Mouse (Mus musculus): ENCODE results near the gene Syp. TPM values are rescaled to one million over a fixed set of nuclear protein-coding genes. Genes with fewer than 3 reads are reported as not detected.

The Syp gene
- total RNA-seq (2015): not detected in 2 replicates
- total RNA-seq (2017): 0.46 and 0.54 TPM in 2 replicates

DNA sequence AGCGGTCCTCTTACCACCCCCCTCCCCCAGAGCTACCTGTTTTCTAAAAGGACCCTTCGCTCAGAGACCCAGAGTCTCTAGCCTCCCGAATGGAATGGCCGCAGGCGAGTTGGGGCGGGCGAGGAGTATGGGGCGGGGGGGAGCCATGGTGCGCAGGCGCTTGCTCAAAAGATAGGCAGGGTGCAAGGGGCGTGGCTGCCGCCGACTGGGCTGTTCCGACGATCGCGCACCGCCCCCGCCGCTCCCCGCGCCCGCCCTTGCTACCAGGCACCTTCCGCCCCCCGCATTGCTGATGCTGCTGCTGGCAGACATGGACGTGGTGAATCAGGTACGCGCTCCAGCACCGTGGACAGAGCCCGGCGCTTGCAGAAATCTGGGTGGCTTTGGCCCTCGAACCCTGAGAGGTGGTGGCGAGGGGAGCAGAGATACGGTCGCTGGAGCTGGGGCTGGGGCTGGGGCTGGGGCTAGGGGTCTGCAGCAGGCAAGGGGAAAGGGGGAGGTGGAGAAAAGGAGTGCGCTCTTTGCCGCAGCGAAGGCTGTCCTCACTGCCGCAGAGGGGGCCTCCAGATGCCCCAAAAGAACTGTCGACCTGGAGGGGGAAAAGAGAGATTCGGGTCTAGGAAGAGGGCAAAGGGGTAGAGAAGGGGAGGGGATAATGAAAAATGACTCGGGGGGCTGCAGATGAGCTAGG is at the start of gene Syp:
Gene Syp, plus strand, starts transcription at position 71 of the 691 bp plus-strand sequence.
- ATAC-seq (replicated peaks; ENCODE audit: poor library complexity): peak; percentile 99

- ATAC-seq (replicated peaks; ENCODE audit: poor library complexity): no peak
Observed at GRCm38 (mm10) chrX:7595371-7595770, 42.9 kb upstream of the Syp start.

DNA sequence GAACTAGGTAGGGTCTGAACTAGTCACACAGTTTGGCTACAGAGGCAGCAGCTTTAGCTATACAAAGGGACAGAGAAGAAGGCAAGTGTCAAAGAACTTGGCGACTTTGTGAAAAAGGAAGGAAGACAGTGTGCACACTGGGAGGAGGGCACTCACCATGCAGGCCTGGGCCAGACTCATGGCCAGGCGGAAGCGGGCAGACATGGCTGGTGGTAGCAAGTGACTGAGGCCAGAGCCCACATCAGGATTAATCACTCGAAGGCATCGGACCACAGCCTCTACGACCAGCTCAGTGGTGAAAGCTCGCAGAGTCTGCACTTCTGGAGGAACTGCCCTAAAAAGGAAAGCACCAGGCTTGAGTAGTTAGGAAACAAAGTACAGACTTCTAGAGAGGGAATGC is 34.3 kb upstream of the Syp start:
- peak; percentile 47 for ATAC-seq (replicated peaks; ENCODE audit: poor library complexity)

DNA sequence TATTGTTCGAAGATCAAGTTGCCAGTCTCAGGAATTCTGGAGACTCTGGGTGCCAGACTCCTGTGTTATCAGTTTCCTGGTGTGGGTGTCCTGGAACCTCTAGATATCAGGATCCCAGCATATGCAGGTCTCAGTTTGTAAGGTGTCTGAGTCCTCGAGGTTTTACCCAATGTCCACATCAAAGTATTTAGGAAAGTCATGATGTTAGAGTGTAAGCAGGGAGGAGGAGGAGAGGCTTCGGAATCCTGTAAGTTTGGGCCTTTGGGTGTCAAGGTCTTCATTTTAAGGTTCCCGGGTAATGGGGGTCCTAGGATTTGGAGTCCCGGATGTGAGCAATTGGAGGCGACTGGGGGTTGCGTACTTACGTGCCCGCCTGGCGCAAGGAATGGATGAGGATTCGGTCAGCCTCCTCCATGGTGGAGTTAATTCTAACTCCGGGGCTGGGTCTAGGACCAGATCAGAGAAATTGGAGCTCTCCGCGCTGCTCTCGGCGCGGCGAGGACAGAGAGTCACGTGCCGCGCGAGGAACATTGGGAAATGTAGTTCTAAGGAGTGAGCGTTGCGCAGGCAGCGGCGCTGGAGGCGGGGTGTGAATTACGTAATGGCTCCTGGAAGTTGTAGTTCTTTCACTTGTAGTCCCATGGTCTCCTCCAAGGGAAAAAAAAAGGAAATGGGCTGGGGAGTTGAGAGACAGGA is 33.2 kb upstream of the Syp start, which contains the start of gene Ccdc22:
Gene Ccdc22, minus strand, starts transcription at position 639 of the 696 bp plus-strand sequence.
- ATAC-seq (replicated peaks; ENCODE audit: poor library complexity): peak; percentile 99

GRCm38 (mm10) chrX:7605575-7605941 is 32.7 kb upstream of the Syp start:
- ATAC-seq (replicated peaks; ENCODE audit: poor library complexity): 0 out of 2 replicates have a peak, but pooled peaks have one; percentile 11

GRCm38 (mm10) chrX:7606783-7607182 is 31.5 kb upstream of the Syp start, which contains the start of gene Cacna1f:
TSS of gene Cacna1f (plus strand) at chrX:7607083.
- ATAC-seq (replicated peaks; ENCODE audit: poor library complexity): no peak

DNA sequence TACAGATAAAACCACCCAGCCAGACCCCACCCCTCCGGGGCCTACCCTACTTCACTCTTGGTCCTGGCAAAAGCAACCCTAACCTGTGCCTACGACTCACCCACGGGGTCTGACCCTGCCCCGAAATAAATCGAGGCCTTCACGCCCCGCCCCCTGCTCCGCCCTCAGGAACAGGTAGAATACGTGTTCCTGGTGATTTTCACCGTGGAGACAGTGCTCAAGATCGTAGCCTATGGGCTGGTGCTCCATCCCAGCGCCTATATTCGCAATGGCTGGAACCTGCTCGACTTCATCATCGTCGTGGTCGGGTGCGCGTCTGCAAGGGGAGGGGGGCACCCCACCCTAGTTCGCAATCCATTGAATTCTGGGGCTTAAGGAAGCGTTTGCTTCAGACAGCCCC is 28.2 kb upstream of the Syp start:
- no peak for ATAC-seq (replicated peaks; ENCODE audit: poor library complexity)

DNA sequence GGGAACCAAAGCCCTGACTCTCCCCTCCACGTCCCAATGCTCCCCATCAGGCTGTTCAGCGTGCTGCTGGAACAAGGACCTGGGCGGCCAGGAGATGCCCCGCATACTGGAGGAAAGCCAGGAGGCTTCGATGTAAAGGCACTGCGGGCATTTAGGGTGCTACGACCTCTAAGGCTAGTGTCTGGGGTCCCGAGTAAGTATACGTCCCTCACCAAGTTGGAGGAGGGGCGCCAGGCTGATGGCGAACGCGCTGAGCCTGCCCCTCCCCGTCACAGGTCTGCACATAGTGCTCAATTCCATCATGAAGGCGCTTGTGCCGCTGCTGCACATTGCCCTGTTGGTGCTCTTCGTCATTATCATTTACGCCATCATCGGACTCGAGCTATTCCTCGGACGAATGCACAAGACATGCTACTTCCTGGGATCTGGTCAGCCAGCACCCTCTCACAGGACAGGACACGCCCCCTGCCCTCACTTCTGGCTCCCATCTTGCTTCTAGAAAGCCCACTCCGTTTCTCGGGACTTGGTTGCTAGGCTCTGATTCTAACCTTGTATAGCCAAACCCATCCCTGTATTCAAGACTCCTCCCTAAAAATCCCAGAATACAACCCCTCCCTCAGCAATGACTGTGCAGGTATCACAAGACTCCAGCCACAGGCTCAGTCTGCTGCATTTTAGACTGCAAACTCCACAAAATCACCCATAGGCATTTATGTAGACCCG is 27.6 kb upstream of the Syp start:
- ATAC-seq (replicated peaks; ENCODE audit: poor library complexity): no peak

- ATAC-seq (replicated peaks; ENCODE audit: poor library complexity): no peak
Observed at GRCm38 (mm10) chrX:7617889-7618551, 20.3 kb upstream of the Syp start.

GRCm38 (mm10) chrX:7632560-7632959 is 5.7 kb upstream of the Syp start:
- ATAC-seq (replicated peaks; ENCODE audit: poor library complexity): peak; percentile 65

DNA sequence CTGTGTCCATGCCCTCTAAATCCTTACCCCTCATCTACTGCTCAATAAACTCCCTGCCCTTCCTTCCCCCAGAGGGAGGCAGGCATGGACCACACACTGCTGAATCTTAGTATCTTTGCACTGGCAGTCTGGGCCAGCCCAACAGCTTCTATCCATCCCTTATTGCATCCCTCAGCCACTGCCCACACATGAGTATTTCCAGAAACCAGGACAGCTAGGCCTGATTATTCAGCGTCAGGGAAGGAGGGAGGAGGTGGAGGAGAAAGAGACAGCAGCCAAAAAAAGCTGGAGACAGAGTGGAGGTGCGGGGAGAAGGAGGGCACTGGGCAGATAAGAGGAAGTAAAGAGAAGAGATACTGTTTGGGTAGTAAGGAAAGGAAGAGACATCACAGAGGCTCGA is 3.2 kb upstream of the Syp start:
- no peak for ATAC-seq (replicated peaks; ENCODE audit: poor library complexity)

DNA sequence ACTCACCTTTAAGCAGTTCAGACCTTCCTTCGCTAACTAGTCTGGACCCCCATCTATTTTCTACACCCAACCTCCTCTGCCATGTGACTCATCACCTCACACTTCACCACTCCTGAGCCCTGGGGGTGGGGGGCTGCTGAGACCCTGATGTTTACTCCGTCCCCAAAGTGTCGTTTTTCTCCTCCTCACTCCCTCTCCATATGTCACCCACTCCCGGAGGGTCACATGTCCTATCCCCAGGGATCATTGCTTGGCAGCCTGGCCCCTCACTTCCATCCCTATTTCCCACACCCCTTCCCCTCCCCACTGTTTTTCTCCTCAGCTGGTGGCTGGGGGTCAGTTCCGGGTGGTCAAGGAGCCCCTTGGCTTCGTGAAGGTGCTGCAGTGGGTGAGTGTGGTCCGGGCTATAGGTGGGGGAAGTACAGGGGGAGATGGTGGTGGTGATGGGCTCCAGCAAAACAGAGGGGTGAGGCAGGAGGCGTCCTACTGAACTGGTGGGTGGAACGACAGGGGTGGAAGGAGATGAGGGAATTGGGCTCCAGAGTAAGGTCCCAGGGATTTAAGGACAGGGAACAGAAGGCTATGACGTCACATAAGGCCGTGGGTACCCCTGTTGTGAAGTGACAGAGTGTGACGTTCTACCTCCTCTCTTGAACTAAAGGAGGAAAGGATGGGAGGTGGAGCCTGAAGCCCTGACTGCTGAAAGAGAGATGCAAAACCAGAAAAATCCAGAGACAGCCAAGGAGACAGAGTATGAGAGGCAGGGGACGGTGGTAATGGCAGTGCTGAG is 1.5 kb downstream of the Syp start:
- no peak for ATAC-seq (replicated peaks; ENCODE audit: poor library complexity)

GRCm38 (mm10) chrX:7640785-7641184 is 2.5 kb downstream of the Syp start:
- no peak for ATAC-seq (replicated peaks; ENCODE audit: poor library complexity)

DNA sequence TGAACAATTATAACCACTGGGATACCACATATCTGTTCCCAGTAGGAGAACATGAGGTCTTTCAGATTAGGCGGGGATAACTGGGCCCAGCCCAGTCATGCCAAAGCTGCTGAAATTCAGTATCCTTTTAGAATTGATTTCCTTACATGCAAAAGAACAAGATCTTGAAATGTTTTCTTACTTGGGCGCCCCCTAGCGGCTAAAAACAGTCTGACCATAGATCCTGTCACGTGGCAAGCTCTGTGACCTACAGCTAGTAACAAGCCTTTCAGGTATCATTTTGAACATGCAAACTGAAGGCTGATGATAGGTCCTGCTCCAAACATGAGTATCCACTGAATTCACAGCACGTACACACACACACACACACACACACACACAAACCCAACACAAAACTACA is 7.1 kb downstream of the Syp start:
- no peak; the same call in 1 of the 2 replicates for ATAC-seq (replicated peaks; ENCODE audit: poor library complexity)

DNA sequence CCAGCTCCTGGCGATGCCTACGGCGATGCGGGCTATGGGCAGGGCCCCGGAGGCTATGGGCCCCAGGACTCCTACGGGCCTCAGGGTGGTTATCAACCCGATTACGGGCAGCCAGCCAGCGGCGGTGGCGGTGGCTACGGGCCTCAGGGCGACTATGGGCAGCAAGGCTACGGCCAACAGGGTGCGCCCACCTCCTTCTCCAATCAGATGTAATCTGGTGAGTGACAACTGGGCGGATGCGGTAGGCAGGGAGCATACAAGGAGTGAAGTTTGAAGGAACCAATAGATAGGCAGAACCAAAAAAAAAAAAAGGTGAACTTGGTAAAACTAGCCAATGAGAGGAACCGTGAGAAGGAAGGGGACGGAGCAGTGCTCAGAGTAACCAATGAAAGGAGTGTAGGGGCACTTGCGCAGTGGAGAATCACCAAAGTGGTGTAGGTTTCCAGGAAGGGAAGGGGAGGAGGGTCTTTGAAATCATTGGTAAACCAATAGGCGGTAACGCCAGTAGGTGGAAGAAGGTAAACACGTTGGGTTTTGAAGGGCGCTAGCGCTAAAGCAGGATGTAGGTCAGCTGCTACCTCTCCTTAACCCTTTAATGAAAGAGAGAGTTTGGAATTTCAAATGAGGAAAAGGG is 10.5 kb downstream of the Syp start:
- ATAC-seq (replicated peaks; ENCODE audit: poor library complexity): peak; percentile 87

DNA sequence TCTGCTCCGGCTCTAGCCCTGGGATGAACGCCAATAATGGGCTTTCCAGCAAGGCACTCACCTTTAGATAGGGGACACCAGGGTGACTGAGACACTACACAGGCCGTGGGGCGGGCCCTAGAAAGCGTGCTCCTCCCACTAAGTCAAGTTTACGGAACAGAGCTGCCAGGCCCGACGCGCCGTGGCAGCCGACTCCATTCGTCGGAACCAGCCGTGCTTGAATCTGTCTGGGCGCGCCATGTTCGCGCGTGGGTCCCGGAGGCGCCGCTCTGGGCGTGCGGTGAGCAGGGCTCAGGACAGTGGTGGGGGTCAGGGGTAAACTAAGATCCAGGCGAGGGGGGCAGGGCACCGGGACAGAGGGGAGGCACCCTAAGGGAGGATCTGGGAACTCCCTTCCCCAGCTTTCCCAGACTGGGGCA is 19.0 kb downstream of the Syp start, which contains the start of gene Prickle3:
Gene Prickle3, plus strand, starts transcription at position 40 of the 419 bp plus-strand sequence.
- ATAC-seq (replicated peaks; ENCODE audit: poor library complexity): peak; percentile 92

DNA sequence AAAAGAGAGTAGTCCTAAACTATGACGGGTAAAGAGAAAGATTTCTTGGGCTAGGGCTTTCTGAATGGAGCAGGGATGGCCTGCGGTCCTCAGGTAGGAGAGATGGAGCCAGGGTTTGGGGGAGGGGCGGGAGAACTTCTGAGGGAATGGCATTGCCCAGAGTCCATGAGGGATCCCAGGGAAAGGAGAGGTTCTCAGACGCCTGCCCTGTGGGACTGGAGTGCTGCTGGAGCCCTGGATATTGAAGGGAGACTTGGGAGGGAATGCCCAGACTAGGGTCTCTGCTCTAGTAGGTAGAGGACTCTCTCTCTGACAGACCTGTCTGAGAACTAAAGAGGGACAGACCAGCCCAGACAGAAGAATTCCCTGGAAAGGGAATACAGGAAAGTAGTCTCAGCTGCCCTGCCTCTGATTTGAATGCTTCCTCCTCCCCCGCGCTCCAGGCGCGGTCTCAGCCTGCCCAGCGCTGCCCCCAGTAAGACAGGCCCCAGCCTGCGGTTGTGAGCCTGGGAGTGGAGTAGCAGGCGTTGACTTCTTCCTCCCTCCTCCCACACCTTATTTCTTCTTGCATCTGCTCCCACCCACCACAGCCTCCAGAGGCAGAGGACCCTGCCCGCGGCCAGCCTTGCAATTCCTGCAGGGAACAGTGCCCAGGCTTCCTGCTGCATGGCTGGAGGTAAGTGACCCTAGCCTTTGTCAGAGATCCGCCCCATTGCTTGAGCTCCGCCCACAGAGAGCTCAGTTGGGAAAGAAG is 19.9 kb downstream of the Syp start:
- ATAC-seq (replicated peaks; ENCODE audit: poor library complexity): peak; percentile 36; the same call in 1 of the 2 replicates

DNA sequence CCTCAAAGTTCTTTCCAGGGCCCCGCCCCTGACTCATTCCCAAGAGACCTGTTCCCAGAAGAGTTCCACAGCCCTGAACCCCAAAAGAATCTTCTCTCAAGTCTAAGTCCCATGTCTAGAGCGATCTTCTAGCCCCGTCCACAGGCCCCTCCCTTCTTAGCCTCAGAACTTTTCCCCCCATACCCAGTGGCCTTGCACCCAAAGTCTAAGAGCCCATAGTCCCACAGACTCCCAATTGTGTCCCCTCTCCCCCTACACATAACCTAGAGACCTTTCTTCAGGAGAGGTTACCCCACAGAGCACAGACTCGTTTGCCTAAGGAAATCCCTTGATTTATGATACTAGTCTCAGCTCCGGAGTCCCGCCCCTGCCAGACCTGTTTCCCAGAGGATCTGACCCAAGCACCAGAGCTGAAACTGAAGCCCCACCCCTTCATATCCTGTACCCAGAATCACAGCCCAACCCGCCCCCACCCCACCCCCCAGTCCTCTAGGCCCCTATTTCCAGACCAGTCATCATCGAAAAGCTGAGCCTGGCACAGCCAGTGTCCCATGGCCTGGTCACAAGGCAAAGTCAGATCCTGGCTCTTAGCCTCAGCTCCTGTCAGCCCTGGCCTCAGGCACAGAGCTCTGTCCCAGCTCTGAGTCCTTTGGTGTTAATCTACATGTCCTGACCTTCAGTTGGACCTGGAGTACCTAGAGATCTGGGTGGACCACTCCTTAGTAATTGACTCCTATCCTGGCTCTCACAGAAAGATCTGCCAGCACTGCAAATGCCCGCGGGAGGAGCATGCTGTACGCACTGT is 20.7 kb downstream of the Syp start:
- ATAC-seq (replicated peaks; ENCODE audit: poor library complexity): no peak

All from megakaryocyte progenitor cell, adult 5-6 weeks (primary cell).